Mouse (Mus musculus): Measurements from ENCODE around the gene Zfp286. TPM values are rescaled to one million over a fixed set of nuclear protein-coding genes. Genes with fewer than 3 reads are reported as not detected.

Zfp286 gene
- polyA plus RNA-seq, 1 experiment from 2014 or later = 24.9 TPM

DNA sequence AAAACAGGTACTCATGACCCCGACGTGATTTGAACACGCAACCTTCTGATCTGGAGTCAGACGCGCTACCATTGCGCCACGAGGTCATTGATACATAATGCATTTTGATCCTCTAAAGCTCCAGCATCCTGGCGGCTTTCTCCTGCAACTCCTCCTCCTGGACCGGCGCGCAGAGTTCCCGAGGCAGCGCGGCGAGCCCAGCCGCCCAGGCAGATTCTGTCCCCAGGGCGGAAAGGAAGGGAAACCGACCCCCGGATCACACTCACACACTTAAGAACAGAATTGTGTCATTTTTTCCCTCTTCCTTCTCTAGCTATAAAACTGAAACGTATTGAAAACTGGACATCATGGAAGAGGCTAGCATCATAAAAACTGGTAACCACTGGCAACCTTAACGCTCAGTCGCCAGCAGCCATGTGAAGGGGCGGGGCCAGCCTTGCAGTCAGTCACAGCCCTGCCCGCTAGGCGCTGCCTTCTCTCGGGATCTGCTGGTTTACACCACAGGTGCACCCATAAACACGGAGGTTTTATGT lies 43.2 kb downstream of the Zfp286 start:
- no peak overlapping the region for H3K9ac ChIP-seq (replicated peaks; ENCODE audit: low read depth, low read length)

DNA sequence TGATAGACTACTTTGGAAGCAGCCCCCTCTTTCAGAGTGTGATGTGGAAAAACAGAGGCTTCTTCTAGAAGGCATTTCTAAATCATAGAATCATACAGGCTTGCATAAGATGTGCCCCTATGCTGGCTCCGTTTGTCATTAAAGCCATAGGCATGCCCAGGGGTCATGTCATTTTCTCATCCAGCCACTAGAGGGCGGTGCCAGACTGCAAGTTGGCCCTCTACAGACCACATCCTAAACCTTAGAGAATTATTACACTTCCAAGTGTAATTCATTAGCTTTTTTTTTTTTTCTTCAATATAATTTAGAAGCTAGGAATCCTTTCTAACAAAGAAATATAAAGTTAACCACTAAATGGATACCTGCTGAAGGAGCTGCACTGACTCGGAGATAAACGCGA lies 45.2 kb downstream of the Zfp286 start:
- no peak overlapping the region for H3K4me2 ChIP-seq (replicated peaks; ENCODE audit: low read depth, low read length)
- H3K9ac ChIP-seq (replicated peaks; ENCODE audit: low read depth, low read length) = no peak overlapping the region
- H3K36me3 ChIP-seq (ENCODE audit: control insufficient read depth, insufficient read depth, low read length) = no peaks in the 10 kb centered on the region
- no peak overlapping the region for H3K27ac ChIP-seq (ENCODE audit: low read length)
- H3K27me3 ChIP-seq (ENCODE audit: control insufficient read depth, insufficient read depth, low read length) = 0 out of 2 replicates have a peak, but pooled peaks cover 5% of the 10 kb centered on the region
- H3K4me1 ChIP-seq (ENCODE audit: control insufficient read depth, insufficient read depth, low read length) = no peaks in the 10 kb centered on the region
- H3K9me3 ChIP-seq (ENCODE audit: control insufficient read depth, low read depth, low read length) = no peaks in the 10 kb centered on the region
- no peak overlapping the region for H3K4me3 ChIP-seq (ENCODE audit: low read depth, low read length)
- no peak for ATAC-seq (ENCODE audit: insufficient number of reproducible peaks, insufficient read depth, low FRiP score, low read depth)
- WGBS = 46% methylated on average over 5 of the region's 5 CpGs

More for the DNA sequence above, 43.2 kb downstream of the Zfp286 start:
- no peaks in the 10 kb centered on the region for H3K36me3 ChIP-seq (ENCODE audit: control insufficient read depth, insufficient read depth, low read length)
- H3K4me3 ChIP-seq (ENCODE audit: low read depth, low read length) = peak overlapping the region; percentile 24
- WGBS = 3% methylated on average over 27 of the region's 27 CpGs
- H3K9me3 ChIP-seq (ENCODE audit: control insufficient read depth, low read depth, low read length) = no peaks in the 10 kb centered on the region
- ATAC-seq (ENCODE audit: insufficient number of reproducible peaks, insufficient read depth, low FRiP score, low read depth) = peak; percentile 67; the same call in 1 of the 2 replicates
- H3K4me1 ChIP-seq (ENCODE audit: control insufficient read depth, insufficient read depth, low read length) = no peaks in the 10 kb centered on the region
- no peak overlapping the region for H3K27ac ChIP-seq (ENCODE audit: low read length)
- 0 out of 2 replicates have a peak, but pooled peaks cover 5% of the 10 kb centered on the region for H3K27me3 ChIP-seq (ENCODE audit: control insufficient read depth, insufficient read depth, low read length)
- H3K4me2 ChIP-seq (replicated peaks; ENCODE audit: low read depth, low read length) = peak overlapping the region; percentile 48

DNA sequence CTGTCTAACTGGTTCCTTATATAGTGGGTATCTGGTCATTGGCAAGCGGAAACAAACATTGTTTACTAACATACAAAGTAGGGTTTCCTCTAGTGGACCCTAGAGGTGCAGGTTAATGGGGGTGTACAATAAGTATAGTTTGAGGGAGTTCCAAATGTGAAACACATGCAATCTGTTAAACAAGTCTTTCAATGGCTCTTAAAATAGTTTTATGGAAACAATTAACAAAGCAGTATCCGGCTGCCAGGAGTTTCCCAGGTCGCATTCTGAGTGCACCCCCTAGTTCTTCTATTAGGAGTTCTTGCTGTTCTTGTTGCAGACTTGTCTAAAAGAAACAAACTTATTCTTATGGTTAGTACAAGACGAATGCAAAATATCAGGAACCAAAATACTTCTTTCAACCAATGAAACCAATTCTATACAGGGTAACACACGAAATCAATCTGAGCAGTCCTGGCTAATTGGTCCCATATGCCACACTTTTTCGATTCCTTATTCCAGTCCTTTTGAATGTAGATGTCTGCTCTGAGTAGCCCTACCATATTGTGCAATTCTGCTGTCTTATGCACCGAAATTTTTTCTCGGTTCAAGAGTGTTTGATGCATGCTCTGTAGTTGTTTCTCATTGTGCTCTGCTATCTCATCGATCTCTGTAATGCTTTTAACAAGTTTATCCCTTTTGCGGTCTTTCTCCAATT lies 46.9 kb downstream of the Zfp286 start:
- Histone ChIP-seq H3K4me3 (ENCODE audit: low read depth, low read length) (no peak overlapping the region), H3K9ac (replicated peaks; ENCODE audit: low read depth, low read length) (no peak overlapping the region), H3K27me3 (ENCODE audit: control insufficient read depth, insufficient read depth, low read length) (0 out of 2 replicates have a peak, but pooled peaks cover 5% of the 10 kb centered on the region), H3K27ac (ENCODE audit: low read length) (no peak overlapping the region), H3K36me3 (ENCODE audit: control insufficient read depth, insufficient read depth, low read length) (no peaks in the 10 kb centered on the region), H3K4me2 (replicated peaks; ENCODE audit: low read depth, low read length) (no peak overlapping the region), H3K4me1 (ENCODE audit: control insufficient read depth, insufficient read depth, low read length) (no peaks in the 10 kb centered on the region), H3K9me3 (ENCODE audit: control insufficient read depth, low read depth, low read length) (no peaks in the 10 kb centered on the region)
- ATAC-seq (ENCODE audit: insufficient number of reproducible peaks, insufficient read depth, low FRiP score, low read depth) = no peak
- 76% methylated on average over 10 of the region's 10 CpGs for WGBS

DNA sequence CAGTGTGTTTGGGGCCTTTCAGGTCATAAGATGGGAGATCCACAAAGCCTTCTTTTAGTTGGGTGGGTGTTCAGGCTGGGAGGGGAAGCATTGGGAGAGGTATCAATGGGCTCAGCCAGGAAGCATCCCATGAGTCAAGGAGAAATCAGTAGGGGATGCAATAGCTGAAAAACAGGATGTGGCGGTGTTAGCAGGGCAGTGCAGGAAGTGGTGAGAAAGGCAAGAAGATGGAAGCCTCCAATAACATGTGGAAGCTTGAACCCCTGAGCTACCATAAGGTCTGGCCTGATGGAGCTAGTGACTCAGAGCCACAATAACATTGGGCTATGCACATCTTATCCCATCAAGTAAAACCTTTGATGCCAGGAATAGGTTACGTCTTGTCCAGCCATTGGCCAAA lies 48.1 kb downstream of the Zfp286 start:
- Histone ChIP-seq H3K9me3 (ENCODE audit: control insufficient read depth, low read depth, low read length) (no peaks in the 10 kb centered on the region), H3K27me3 (ENCODE audit: control insufficient read depth, insufficient read depth, low read length) (no peaks in the 10 kb centered on the region), H3K9ac (replicated peaks; ENCODE audit: low read depth, low read length) (no peak overlapping the region), H3K4me2 (replicated peaks; ENCODE audit: low read depth, low read length) (no peak overlapping the region), H3K4me3 (ENCODE audit: low read depth, low read length) (no peak overlapping the region), H3K27ac (ENCODE audit: low read length) (no peak overlapping the region), H3K36me3 (ENCODE audit: control insufficient read depth, insufficient read depth, low read length) (no peaks in the 10 kb centered on the region), H3K4me1 (ENCODE audit: control insufficient read depth, insufficient read depth, low read length) (no peaks in the 10 kb centered on the region)
- WGBS = 92% methylated on average over 2 of the region's 2 CpGs
- no peak for ATAC-seq (ENCODE audit: insufficient number of reproducible peaks, insufficient read depth, low FRiP score, low read depth)

DNA sequence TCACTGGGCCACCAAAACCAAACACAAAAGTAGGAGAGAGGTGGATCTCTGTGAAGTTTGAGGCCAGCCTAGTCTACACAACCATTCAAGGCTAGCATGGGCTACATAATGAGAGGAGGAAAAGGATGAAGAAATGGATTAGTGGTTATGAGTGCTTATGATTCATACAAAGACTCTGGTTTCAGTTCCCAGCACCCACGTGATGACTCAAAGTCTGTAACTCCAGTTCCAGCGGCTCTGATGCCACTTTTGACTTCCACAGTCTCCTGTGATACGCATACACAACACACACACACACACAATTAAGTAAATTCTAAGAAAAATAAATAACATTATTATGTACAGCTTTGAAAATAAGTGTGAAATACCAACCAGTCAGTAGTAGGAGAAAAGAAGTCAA lies 56.6 kb downstream of the Zfp286 start:
- no peak overlapping the region for H3K27ac ChIP-seq (ENCODE audit: low read length)
- no peak for ATAC-seq (ENCODE audit: insufficient number of reproducible peaks, insufficient read depth, low FRiP score, low read depth)
- 86% methylated on average over 3 of the region's 3 CpGs for WGBS

DNA sequence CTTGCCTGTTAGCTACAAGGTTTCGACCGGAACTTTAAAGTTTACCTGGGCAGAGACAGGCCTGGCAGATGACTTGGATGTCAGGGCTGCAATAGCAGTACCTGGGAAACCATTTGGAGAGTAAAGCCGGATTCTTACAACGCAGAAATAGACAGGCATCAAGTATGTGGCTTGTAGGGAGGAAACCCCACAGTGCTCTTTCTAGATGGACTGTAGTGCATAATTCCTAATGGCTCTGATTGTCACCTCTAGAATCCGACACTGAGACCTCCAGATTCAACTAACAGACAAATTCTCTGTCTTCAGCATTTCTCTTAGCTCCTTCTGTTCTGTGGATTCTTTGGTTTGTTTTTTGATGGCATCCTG lies 57.3 kb downstream of the Zfp286 start:
- Histone ChIP-seq H3K9me3 (ENCODE audit: control insufficient read depth, low read depth, low read length) (no peaks in the 10 kb centered on the region), H3K27ac (ENCODE audit: low read length) (no peak overlapping the region), H3K36me3 (ENCODE audit: control insufficient read depth, insufficient read depth, low read length) (no peaks in the 10 kb centered on the region; the same call in 1 of the 2 replicates), H3K4me2 (replicated peaks; ENCODE audit: low read depth, low read length) (peak overlapping the region; percentile 77), H3K4me1 (ENCODE audit: control insufficient read depth, insufficient read depth, low read length) (no peaks in the 10 kb centered on the region), H3K9ac (replicated peaks; ENCODE audit: low read depth, low read length) (no peak overlapping the region), H3K27me3 (ENCODE audit: control insufficient read depth, insufficient read depth, low read length) (no peaks in the 10 kb centered on the region), H3K4me3 (ENCODE audit: low read depth, low read length) (peak overlapping the region; percentile 75)
- 16% methylated on average over 5 of the region's 5 CpGs for WGBS
- no peak for ATAC-seq (ENCODE audit: insufficient number of reproducible peaks, insufficient read depth, low FRiP score, low read depth)

More for the DNA sequence above, 56.6 kb downstream of the Zfp286 start:
- no peak overlapping the region for H3K9ac ChIP-seq (replicated peaks; ENCODE audit: low read depth, low read length)
- no peak overlapping the region for H3K4me3 ChIP-seq (ENCODE audit: low read depth, low read length)
- H3K36me3 ChIP-seq (ENCODE audit: control insufficient read depth, insufficient read depth, low read length) = no peaks in the 10 kb centered on the region; the same call in 1 of the 2 replicates
- H3K4me1 ChIP-seq (ENCODE audit: control insufficient read depth, insufficient read depth, low read length) = no peaks in the 10 kb centered on the region
- no peaks in the 10 kb centered on the region for H3K9me3 ChIP-seq (ENCODE audit: control insufficient read depth, low read depth, low read length)
- no peaks in the 10 kb centered on the region for H3K27me3 ChIP-seq (ENCODE audit: control insufficient read depth, insufficient read depth, low read length)
- no peak overlapping the region for H3K4me2 ChIP-seq (replicated peaks; ENCODE audit: low read depth, low read length)

DNA sequence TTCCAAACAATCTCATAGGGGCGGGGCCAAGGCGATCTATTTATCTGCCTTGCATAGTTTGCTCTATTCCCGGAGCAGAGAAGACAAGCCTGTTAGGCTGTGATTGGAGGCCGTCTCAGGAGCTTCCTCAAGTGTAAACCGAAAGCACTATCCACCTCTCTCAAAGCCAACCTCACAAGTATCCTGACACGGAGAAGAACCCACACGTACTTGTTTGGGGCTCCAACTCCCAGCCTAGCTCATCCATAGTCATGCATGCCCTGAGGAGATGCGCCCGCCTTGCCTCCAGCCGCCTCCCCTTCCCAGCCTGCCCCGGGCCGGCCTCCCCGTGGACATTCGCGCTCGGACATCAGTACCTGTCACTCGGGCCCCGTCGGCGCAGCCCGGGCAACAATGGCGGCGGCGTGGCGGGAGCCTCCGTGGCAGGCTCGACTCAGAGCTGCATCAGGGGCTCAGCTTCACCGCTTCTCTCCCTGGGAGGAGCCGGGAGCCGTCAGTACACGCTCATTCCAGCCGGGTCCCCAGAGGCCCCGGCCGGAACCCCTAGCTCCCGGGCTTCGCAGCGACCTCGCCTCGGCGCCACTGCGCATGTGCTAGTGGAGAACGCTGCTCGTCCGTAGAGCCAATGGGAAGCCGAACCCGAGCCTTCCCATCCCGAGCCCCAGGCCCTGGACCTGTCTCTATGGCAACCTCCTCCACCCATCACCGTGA lies 57.8 kb downstream of the Zfp286 start, which contains the start of gene Zfp287:
Gene Zfp287 (minus strand): TSS at position 595 of the 711 bp plus-strand sequence.
- Histone ChIP-seq H3K27ac (ENCODE audit: low read length) (peak within 1 kb of the TSS; percentile 79; the same call in 1 of the 2 replicates), H3K9me3 (ENCODE audit: control insufficient read depth, low read depth, low read length) (no peaks in the 10 kb centered on the region), H3K4me2 (replicated peaks; ENCODE audit: low read depth, low read length) (peak within 1 kb of the TSS; percentile 77), H3K4me3 (ENCODE audit: low read depth, low read length) (peak within 1 kb of the TSS; percentile 75), H3K9ac (replicated peaks; ENCODE audit: low read depth, low read length) (peak within 1 kb of the TSS; percentile 61), H3K27me3 (ENCODE audit: control insufficient read depth, insufficient read depth, low read length) (no peaks in the 10 kb centered on the region), H3K36me3 (ENCODE audit: control insufficient read depth, insufficient read depth, low read length) (no peaks in the 10 kb centered on the region; the same call in 1 of the 2 replicates), H3K4me1 (ENCODE audit: control insufficient read depth, insufficient read depth, low read length) (no peaks in the 10 kb centered on the region)
- peak; percentile 93 for ATAC-seq (ENCODE audit: insufficient number of reproducible peaks, insufficient read depth, low FRiP score, low read depth)
- WGBS = under 1% methylated on average over 48 of the region's 48 CpGs

DNA sequence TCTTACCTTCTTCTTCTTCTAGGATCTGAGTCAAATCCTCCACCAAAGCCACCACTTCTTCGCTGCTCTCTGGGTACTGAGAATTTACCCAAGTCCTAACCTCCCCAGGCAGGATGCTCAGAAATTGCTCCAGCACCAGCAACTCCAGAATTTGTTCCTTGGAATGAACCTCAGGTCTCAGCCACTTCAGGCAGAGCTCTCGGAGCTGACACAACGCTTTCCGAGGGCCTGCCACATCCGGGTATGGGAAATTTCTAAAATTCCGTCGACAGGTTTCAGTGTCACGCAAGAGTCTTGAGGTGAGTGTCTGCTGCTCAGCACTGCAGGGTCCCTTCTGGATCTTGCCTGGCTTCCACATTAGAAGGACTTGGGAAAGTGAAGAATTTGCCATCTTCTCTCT lies 61.0 kb downstream of the Zfp286 start:
- Histone ChIP-seq H3K4me1 (ENCODE audit: control insufficient read depth, insufficient read depth, low read length) (no peaks in the 10 kb centered on the region), H3K4me2 (replicated peaks; ENCODE audit: low read depth, low read length) (no peak overlapping the region), H3K9ac (replicated peaks; ENCODE audit: low read depth, low read length) (no peak overlapping the region), H3K27me3 (ENCODE audit: control insufficient read depth, insufficient read depth, low read length) (no peaks in the 10 kb centered on the region), H3K4me3 (ENCODE audit: low read depth, low read length) (no peak overlapping the region), H3K27ac (ENCODE audit: low read length) (no peak overlapping the region), H3K9me3 (ENCODE audit: control insufficient read depth, low read depth, low read length) (no peaks in the 10 kb centered on the region), H3K36me3 (ENCODE audit: control insufficient read depth, insufficient read depth, low read length) (peaks cover 2% of the 10 kb centered on the region)
- ATAC-seq (ENCODE audit: insufficient number of reproducible peaks, insufficient read depth, low FRiP score, low read depth) = no peak
- 92% methylated on average over 8 of the region's 8 CpGs for WGBS
